Mouse (Mus musculus) CD4-positive, CD25-positive, alpha-beta regulatory T cell (primary cell): ENCODE data around the gene 2310009B15Rik. TPM values are rescaled to one million over a fixed set of nuclear protein-coding genes. Genes with fewer than 3 reads are reported as not detected.

ENCODE experiments used
- polyA plus RNA-seq: library from polyadenylated mRNA; unstranded; fragments of 100-300 nt; shearing (Covaris generic); gene quantifications from one replicate; pipeline ENCODE4 v1.2.1, GENCODE M21; 2017

2310009B15Rik gene
- 19.2 TPM for polyA plus RNA-seq

DNA sequence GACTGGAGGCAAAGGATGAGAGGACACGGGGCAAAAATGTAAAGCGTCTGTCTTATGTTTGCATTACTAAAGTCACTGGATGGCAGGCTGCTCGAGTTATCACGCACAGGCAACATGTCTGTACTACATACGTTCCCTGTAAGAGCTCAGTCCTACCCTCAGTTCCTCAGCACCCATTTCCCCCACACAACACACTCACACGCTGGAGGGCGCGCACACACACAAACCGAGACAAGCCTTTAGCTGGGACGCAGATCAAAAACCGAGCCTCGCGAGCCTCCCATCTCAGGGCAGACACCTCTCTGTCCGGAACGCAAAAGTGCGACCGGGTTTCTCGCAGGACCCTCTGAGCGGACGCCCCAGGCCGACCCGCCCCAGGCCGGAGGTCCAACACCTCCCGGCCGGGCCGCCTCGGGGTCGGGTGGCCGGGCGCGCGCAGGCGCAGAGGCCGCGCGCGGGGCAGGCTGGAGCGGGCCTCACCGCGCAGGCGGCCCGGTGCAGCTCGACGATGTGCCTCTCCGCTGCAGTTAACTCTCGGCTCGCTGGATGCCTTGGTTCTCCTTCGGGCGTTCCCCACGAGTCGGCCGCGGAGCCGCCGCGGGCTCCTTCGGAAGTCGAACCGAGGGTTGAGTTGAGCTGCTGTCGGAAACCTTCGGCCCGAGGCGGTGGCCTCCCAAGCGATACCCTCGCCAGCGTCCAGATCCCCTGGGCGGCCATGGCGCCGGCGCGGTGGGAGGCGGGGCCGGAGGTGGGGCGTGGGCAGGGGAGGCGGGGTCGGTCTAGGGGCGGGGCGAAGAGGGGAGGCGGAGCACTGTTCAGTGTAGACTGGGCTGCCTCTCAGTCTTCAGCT, at the start of gene 2310009B15Rik:
2310009B15Rik (minus strand) TSS at position 752 of the 850 bp plus-strand sequence.

DNA sequence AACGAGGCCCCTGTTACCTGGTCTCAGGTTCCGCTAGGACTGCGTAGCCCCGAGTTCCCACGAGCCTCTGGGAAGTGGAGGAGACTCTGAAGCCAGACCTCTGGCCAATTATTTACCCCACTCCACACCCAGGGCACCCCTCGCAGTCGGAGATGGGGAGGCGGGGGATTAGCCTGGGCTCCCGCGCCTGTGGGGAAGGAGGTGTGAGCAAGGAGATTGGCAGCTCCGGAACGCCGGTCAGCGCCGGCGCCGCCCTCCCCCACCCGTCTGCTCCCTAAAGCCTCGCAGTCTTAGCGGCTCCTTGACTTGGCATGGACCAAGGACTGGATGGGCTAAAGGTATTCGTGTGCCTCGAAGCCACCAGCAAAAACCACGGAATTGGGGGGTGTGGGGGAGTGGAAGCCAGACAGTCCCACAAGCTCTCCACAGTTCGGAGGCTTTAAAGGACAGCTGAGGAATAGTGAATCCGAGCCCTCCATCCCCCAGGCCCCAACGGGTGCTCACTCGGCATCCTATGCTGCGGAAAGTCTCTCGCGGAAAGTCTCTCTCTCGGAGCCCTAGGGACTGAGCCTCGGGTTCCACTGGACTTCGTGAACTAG, 8.0 kb downstream of the 2310009B15Rik start, which contains the start of gene Lhx9:
Lhx9 (minus strand) TSS at position 67 of the 599 bp plus-strand sequence.

Other genes with a start within 250 kb of the 2310009B15Rik start
- gene Nek7, start 236.7 kb downstream of the 2310009B15Rik start, polyA plus RNA-seq = 127 TPM
- 0.07 TPM for gene Lhx9, start 8.3 kb downstream of the 2310009B15Rik start, polyA plus RNA-seq
- 46.2 TPM for gene Dennd1b, start 106.6 kb upstream of the 2310009B15Rik start, polyA plus RNA-seq